In genomic region chr14:105589261-105589660, GRCm38 (mm10) we compare ENCODE assay signal across 9 mouse cellular contexts.
DNase-seq lines count a peak whose midpoint lies in the region; ATAC-seq lines count a peak whose summit lies in the region.
"Had no signal": no experiment of that assay in that cellular context is flagged by ENCODE, and none has a peak within 500 bp of the region (broad histone marks: within the 10 kb centered on the region; RNA-seq: fewer than 3 reads in every experiment).

No protein-coding gene starts in this region.

- H3K27ac ChIP-seq in midbrain, embryonic 12.5 days (replicated peaks) = peak overlapping the region; percentile 58; the same call in 1 of the 2 replicates
- H3K27ac ChIP-seq in midbrain, embryonic 10.5 days (replicated peaks) = no peak overlapping the region
- peak overlapping the region; percentile 81 for H3K27ac ChIP-seq in neural tube, embryonic 15.5 days (replicated peaks)

- H3K4me2 ChIP-seq in midbrain, embryonic 12.5 days (replicated peaks) = no peak overlapping the region
- peak overlapping the region; percentile 40 for H3K4me2 ChIP-seq in neural tube, embryonic 15.5 days

- H3K9me3 ChIP-seq in midbrain, embryonic 12.5 days = no peaks in the 10 kb centered on the region
- no peaks in the 10 kb centered on the region for H3K9me3 ChIP-seq in midbrain, embryonic 10.5 days (replicated peaks)
- no peaks in the 10 kb centered on the region for H3K9me3 ChIP-seq in neural tube, embryonic 15.5 days (replicated peaks)

- peaks cover 14% of the 10 kb centered on the region for H3K4me1 ChIP-seq in midbrain, embryonic 12.5 days
- H3K4me1 ChIP-seq in midbrain, embryonic 10.5 days = peaks cover 6% of the 10 kb centered on the region
- H3K4me1 ChIP-seq in neural tube, embryonic 15.5 days = peaks cover 24% of the 10 kb centered on the region

- H3K27me3 ChIP-seq in midbrain, embryonic 12.5 days = no peaks in the 10 kb centered on the region
- H3K27me3 ChIP-seq in midbrain, embryonic 10.5 days (ENCODE audit: low read depth, poor library complexity, severe bottlenecking) = no peaks in the 10 kb centered on the region
- no peaks in the 10 kb centered on the region for H3K27me3 ChIP-seq in neural tube, embryonic 15.5 days (replicated peaks)

- 90% methylated on average over 20 of the region's 20 CpGs for WGBS in midbrain, embryonic 12.5 days
- WGBS in midbrain, embryonic 10.5 days = 93% methylated on average over 20 of the region's 20 CpGs
- 59% methylated on average over 20 of the region's 20 CpGs for WGBS in neural tube, embryonic 15.5 days

- no peak overlapping the region for H3K4me3 ChIP-seq in midbrain, embryonic 12.5 days
- H3K4me3 ChIP-seq in midbrain, embryonic 10.5 days = no peak overlapping the region
- H3K4me3 ChIP-seq in neural tube, embryonic 15.5 days (replicated peaks) = no peak overlapping the region; the same call in 1 of the 2 replicates
- H3K4me3 ChIP-seq: erythroblast, embryonic 14.5 days had no signal

- no peaks in the 10 kb centered on the region for H3K36me3 ChIP-seq in midbrain, embryonic 12.5 days
- no peaks in the 10 kb centered on the region for H3K36me3 ChIP-seq in midbrain, embryonic 10.5 days
- H3K36me3 ChIP-seq in neural tube, embryonic 15.5 days = no peaks in the 10 kb centered on the region

- DNase-seq in cerebellum, postnatal 10 days = peak; percentile 6 to 8
- DNase-seq in cerebellum, adult 9-10 months = no peak
- DNase-seq in midbrain, embryonic 10.5 days (ENCODE audit: low spot score) = no peak
- DNase-seq in kidney, postnatal 10 days = peak; percentile 22
- DNase-seq in spleen, adult 12 weeks (ENCODE audit: low spot score) = no peak
- no peak for DNase-seq in thymus, postnatal 14 days

- no peak for ATAC-seq in midbrain, embryonic 12.5 days (ENCODE audit: low FRiP score, low read depth)
- ATAC-seq in neural tube, embryonic 15.5 days (ENCODE audit: low FRiP score) = no peak

- H3K9ac ChIP-seq in midbrain, embryonic 12.5 days (replicated peaks) = no peak overlapping the region
- no peak overlapping the region for H3K9ac ChIP-seq in neural tube, embryonic 15.5 days (replicated peaks)

Comparison
In these comparisons a context has a peak if more than half of its experiments do, and no peak if none do; other contexts are left out.
1. DNase-seq: peak in cerebellum, postnatal 10 days (2 of 2) and kidney, postnatal 10 days (single experiment); none in cerebellum, adult 9-10 months (single experiment), midbrain, embryonic 10.5 days (single experiment), spleen, adult 12 weeks (single experiment) and thymus, postnatal 14 days (single experiment).